Mouse (Mus musculus) brain, embryonic 14.5 days (tissue): Measurements from ENCODE around the gene Knstrn.

Experiments used
- CTCF ChIP-seq: fragments of 200-500 bp; IDR thresholded peaks from 2 replicates; pipeline ENCODE4 v1.5.1; 2012; ENCODE audit warnings: inconsistent platforms, mild to moderate bottlenecking, moderate library complexity, borderline replicate concordance; ENCODE audit not compliant: insufficient read depth, insufficient read length; ENCODE audit errors: extremely low read depth
- POLR2A ChIP-seq: fragments of 200-500 bp; IDR thresholded peaks from 2 replicates; pipeline ENCODE4 v1.6.1; 2012; ENCODE audit warnings: mild to moderate bottlenecking, inconsistent platforms, borderline replicate concordance; ENCODE audit not compliant: poor library complexity, insufficient read depth, insufficient read length, severe bottlenecking; ENCODE audit errors: extremely low read depth

GRCm38 (mm10) chr2:118902051-118903025, 88.5 kb downstream of the Knstrn start:
- TF ChIP-seq CTCF (no peak; the same call in 1 of the 2 replicates), POLR2A (no peak)
